Mouse (Mus musculus): ENCODE measurements around the gene Hist1h1e. TPM values are rescaled to one million over a fixed set of nuclear protein-coding genes. Genes with fewer than 3 reads are reported as not detected.
"Not testable (repeated sequence)": the region's sequence is repeated elsewhere in the genome, so short reads cannot be mapped to it uniquely, and the experiment has no call there.

The Hist1h1e gene
- 17.2 and 18.2 TPM in 2 replicates for polyA plus RNA-seq (2015; fragmentation: Nextera tagmentation; extraction: Ambion mirVana)

DNA sequence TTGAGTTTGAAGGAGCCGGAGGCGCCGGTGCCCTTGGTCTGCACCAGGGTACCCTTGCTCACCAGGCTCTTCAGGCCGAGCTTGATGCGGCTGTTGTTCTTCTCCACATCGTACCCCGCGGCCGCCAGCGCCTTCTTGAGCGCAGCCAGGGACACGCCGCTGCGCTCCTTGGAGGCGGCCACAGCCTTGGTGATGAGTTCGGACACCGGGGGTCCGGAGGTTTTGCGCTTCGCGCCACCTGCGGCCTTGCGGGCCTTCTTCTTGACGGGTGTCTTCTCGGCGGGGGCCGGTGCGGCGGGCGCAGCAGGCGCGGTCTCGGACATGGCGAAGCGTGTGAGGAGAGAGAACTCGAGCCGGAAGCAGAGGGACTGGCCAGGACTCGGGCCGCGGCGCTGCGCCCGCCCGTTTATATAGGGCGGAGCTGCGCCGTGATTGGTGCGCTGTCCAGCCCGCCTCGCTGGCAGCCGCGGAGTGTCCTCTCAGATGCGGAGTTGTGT is at the start of gene Hist1h1e:
Gene Hist1h1e (minus strand): TSS at position 384 of the 497 bp plus-strand sequence.
- Histone ChIP-seq H3K4me2 (peak within 1 kb of the TSS; percentile 86), H3K27ac (peak within 1 kb of the TSS; percentile 98), H3K9ac (peak within 1 kb of the TSS; percentile 84), H3K4me3 (peak within 1 kb of the TSS; percentile 59)
- not testable (repeated sequence) for H3K9me3 ChIP-seq, H3K27me3 ChIP-seq, H3K36me3 ChIP-seq, H3K4me1 ChIP-seq
- ATAC-seq (ENCODE audit: insufficient number of reproducible peaks, low FRiP score, low TSS enrichment, low read depth) = peak; percentile 91
- WGBS = 0% methylated on average over 53 of the region's 53 CpGs

DNA sequence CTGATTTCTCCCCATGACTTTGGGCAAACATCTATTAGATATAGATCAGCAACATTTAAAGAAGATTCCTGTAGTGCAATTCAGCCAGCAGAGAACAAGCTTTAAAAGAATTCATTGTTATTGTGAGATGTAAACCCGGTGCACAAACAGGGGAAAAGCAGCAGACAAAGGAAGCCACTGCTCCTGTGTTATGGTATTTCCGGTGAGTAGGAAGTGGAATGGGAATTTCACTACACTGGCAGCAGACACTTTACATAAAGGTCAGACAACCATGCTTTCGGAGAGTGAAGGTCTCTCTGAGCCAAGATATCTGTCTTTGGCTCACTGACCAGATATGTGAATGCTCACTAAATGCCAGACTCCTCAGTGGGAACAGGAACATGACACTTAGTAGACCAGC is 40.2 kb upstream of the Hist1h1e start:
- Histone ChIP-seq H3K27ac (no peak overlapping the region), H3K9me3 (no peaks in the 10 kb centered on the region), H3K4me1 (no peaks in the 10 kb centered on the region), H3K4me3 (no peak overlapping the region), H3K36me3 (no peaks in the 10 kb centered on the region), H3K27me3 (no peaks in the 10 kb centered on the region), H3K4me2 (no peak overlapping the region), H3K9ac (no peak overlapping the region)
- ATAC-seq (ENCODE audit: insufficient number of reproducible peaks, low FRiP score, low TSS enrichment, low read depth) = no peak
- WGBS = 86% methylated on average over 3 of the region's 3 CpGs

GRCm38 (mm10) chr13:23659636-23660366 is 37.4 kb upstream of the Hist1h1e start:
- Histone ChIP-seq H3K4me2 (no peak overlapping the region), H3K9ac (no peak overlapping the region), H3K9me3 (no peaks in the 10 kb centered on the region), H3K27ac (no peak overlapping the region), H3K36me3 (no peaks in the 10 kb centered on the region), H3K27me3 (no peaks in the 10 kb centered on the region), H3K4me1 (no peaks in the 10 kb centered on the region), H3K4me3 (no peak overlapping the region)
- no peak for ATAC-seq (ENCODE audit: insufficient number of reproducible peaks, low FRiP score, low TSS enrichment, low read depth)
- 69% methylated on average over 6 of the region's 6 CpGs for WGBS

DNA sequence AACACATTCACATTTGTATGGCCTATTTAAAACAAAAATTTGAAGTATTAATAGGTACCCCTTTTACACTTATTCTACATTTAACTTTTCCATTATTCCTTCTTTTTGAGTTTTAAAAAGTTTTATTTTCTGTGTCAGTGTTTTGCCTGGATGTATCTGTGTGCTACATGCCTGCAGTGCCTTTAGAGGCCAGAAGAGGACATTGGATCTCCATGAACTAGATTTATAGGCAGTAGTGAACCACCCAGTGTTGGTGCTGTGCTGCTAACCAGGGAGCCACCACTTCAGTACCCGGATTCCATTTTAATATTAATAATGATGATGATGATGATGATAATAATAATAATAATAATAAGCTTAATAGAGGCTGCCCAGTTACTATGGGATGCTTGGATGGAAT is 8.3 kb upstream of the Hist1h1e start:
- ATAC-seq (ENCODE audit: insufficient number of reproducible peaks, low FRiP score, low TSS enrichment, low read depth) = no peak
- 31% methylated on average over 1 of the region's 1 CpGs for WGBS
- no peak overlapping the region for H3K4me2 ChIP-seq

GRCm38 (mm10) chr13:23622861-23623450 is 598 bp upstream of the Hist1h1e start:
- 24% methylated on average over 7 of the region's 7 CpGs for WGBS
- no peak for ATAC-seq (ENCODE audit: insufficient number of reproducible peaks, low FRiP score, low TSS enrichment, low read depth)
- 0 out of 2 replicates have a peak overlapping the region, but pooled peaks have one; percentile 84 for H3K9ac ChIP-seq

More for the DNA sequence above, 8.3 kb upstream of the Hist1h1e start:
- no peaks in the 10 kb centered on the region for H3K4me1 ChIP-seq
- no peaks in the 10 kb centered on the region for H3K27me3 ChIP-seq
- no peak overlapping the region for H3K9ac ChIP-seq
- no peak overlapping the region for H3K27ac ChIP-seq
- H3K36me3 ChIP-seq = no peaks in the 10 kb centered on the region
- no peak overlapping the region for H3K4me3 ChIP-seq
- H3K9me3 ChIP-seq = no peaks in the 10 kb centered on the region

GRCm38 (mm10) chr13:23621532-23622174 is 705 bp downstream of the Hist1h1e start:
- H3K9ac ChIP-seq = peak overlapping the region; percentile 84
- H3K4me2 ChIP-seq = peak overlapping the region; percentile 86
- no peaks in the 10 kb centered on the region for H3K9me3 ChIP-seq
- H3K4me1 ChIP-seq = peaks cover 6% of the 10 kb centered on the region; the same call in 1 of the 2 replicates
- H3K36me3 ChIP-seq = no peaks in the 10 kb centered on the region
- peak; percentile 85 for ATAC-seq (ENCODE audit: insufficient number of reproducible peaks, low FRiP score, low TSS enrichment, low read depth)
- H3K27ac ChIP-seq = peak overlapping the region; percentile 98
- WGBS = 0% methylated on average over 18 of the region's 18 CpGs
- H3K4me3 ChIP-seq = peak overlapping the region; percentile 59
- no peaks in the 10 kb centered on the region for H3K27me3 ChIP-seq

More at GRCm38 (mm10) chr13:23622861-23623450, 598 bp upstream of the Hist1h1e start:
- Histone ChIP-seq H3K4me3 (peak overlapping the region; percentile 59), H3K36me3 (no peaks in the 10 kb centered on the region), H3K9me3 (no peaks in the 10 kb centered on the region), H3K27ac (peak overlapping the region; percentile 98), H3K4me2 (peak overlapping the region; percentile 86), H3K4me1 (peaks cover 6% of the 10 kb centered on the region; the same call in 1 of the 2 replicates), H3K27me3 (no peaks in the 10 kb centered on the region)

DNA sequence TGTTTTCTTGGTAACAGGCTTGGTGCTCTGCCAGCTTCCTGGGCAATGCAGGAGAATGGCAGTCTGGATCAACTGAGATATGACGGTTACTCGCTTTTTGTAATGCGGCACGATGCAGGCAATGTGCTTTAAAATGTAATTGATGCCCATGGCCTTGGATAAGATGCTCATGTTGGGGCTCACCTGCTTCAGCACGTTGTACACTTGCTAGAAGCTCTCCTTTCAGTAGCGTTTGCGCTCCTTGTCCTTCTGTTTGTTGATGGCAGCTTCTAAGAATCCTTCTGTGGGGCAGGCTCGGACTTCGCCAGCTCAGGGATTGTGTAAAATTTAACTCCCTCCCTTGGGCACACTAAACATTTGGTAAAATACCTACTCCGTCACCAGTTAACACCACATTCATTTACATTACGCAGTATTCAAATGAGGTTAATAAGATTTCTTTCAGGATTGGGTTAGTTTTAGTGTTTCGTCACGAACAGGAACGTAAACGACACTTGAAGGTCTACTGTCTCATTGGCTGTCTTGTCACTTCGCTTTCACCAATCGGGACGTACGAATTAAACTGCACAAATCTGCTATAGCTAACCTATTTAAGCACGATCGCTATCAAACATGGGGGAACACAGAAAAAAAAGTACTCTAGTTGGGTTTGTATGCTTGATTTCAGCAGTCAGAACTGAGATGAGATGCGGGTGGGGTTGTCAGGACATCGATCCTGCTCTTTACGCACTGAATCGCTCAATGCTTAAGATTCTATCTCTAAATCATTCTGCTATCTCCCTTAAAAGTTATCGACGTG is 1.4 kb downstream of the Hist1h1e start, which contains the start of gene Hist1h2be:
Gene Hist1h2be (minus strand): TSS at position 392 of the 799 bp plus-strand sequence.
- H3K9ac ChIP-seq = peak within 1 kb of the TSS; percentile 84
- WGBS = under 1% methylated on average over 27 of the region's 27 CpGs
- H3K36me3 ChIP-seq = no peaks in the 10 kb centered on the region
- no peaks in the 10 kb centered on the region for H3K27me3 ChIP-seq
- peaks cover 6% of the 10 kb centered on the region; the same call in 1 of the 2 replicates for H3K4me1 ChIP-seq
- H3K9me3 ChIP-seq = no peaks in the 10 kb centered on the region
- H3K27ac ChIP-seq = peak within 1 kb of the TSS; percentile 98
- H3K4me3 ChIP-seq = peak within 1 kb of the TSS; percentile 59
- peak within 1 kb of the TSS; percentile 86 for H3K4me2 ChIP-seq
- peak; percentile 87 for ATAC-seq (ENCODE audit: insufficient number of reproducible peaks, low FRiP score, low TSS enrichment, low read depth)

DNA sequence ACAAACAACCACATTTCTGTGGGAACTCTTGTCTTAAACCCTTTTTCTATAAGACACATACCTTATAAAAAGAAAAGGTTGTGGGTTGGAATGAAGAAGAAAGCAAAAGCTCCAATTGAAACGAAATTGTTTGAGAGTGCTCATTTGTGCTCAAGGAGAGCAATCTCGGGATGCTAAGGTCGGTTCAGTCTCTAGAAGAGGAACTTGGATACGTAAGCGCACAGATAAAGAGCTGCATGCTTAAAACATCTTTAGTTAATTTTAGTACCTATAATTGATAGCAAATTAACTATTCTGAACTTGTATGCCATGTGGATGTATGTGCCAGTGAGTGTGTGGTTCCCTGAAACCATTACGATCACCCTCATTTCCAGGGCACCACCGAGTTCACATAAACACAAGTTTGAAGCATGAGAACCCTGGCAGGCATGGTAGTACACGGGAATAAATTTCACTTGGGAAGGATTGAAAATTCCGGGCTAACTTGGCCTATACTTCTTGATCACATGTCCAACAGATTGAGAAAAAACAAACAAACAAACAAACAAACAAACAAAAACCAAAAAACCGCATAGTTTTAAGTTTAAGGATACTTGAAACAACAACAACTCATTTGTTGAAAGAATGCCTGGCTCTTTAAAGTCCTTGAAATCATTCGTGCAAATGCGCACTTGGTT is 2.2 kb downstream of the Hist1h1e start:
- H3K4me1 ChIP-seq = peaks cover 6% of the 10 kb centered on the region; the same call in 1 of the 2 replicates

DNA sequence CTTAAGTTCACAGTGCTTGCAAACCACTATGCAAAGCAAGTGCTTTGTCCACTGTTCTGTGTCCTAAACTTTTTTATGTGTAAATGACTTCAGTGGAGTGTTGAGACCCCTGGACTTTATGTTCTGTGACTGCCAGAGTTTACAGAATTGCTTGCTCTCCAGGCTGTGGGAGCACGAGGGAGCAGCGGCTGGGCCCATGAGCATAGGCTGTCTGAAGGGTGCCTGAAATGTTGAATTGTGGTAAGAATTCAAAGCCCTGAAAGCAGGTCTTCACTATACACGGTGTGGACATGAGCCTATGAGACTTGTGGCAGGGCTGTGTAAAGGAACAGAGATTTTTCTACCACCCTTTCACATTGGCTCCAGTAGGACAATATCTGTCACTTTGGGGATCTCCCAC is 10.7 kb downstream of the Hist1h1e start:
- Histone ChIP-seq H3K36me3 (no peaks in the 10 kb centered on the region), H3K4me2 (no peak overlapping the region), H3K4me3 (no peak overlapping the region), H3K27me3 (no peaks in the 10 kb centered on the region), H3K27ac (no peak overlapping the region), H3K9me3 (no peaks in the 10 kb centered on the region), H3K9ac (no peak overlapping the region), H3K4me1 (no peaks in the 10 kb centered on the region)
- WGBS = 91% methylated on average over 3 of the region's 3 CpGs
- ATAC-seq (ENCODE audit: insufficient number of reproducible peaks, low FRiP score, low TSS enrichment, low read depth) = no peak

More for the DNA sequence above, 2.2 kb downstream of the Hist1h1e start:
- Histone ChIP-seq H3K9ac (peak overlapping the region; percentile 44), H3K27me3 (no peaks in the 10 kb centered on the region), H3K27ac (peak overlapping the region; percentile 98), H3K4me3 (peak overlapping the region; percentile 59), H3K36me3 (no peaks in the 10 kb centered on the region), H3K9me3 (no peaks in the 10 kb centered on the region), H3K4me2 (peak overlapping the region; percentile 86)
- no peak for ATAC-seq (ENCODE audit: insufficient number of reproducible peaks, low FRiP score, low TSS enrichment, low read depth)
- 47% methylated on average over 12 of the region's 12 CpGs for WGBS

GRCm38 (mm10) chr13:23610393-23610792 is 12.0 kb downstream of the Hist1h1e start:
- Histone ChIP-seq H3K9ac (no peak overlapping the region), H3K9me3 (no peaks in the 10 kb centered on the region), H3K27ac (no peak overlapping the region), H3K36me3 (no peaks in the 10 kb centered on the region), H3K4me3 (no peak overlapping the region), H3K4me2 (no peak overlapping the region), H3K27me3 (no peaks in the 10 kb centered on the region), H3K4me1 (no peaks in the 10 kb centered on the region)
- WGBS = 79% methylated on average over 2 of the region's 2 CpGs
- ATAC-seq (ENCODE audit: insufficient number of reproducible peaks, low FRiP score, low TSS enrichment, low read depth) = no peak

DNA sequence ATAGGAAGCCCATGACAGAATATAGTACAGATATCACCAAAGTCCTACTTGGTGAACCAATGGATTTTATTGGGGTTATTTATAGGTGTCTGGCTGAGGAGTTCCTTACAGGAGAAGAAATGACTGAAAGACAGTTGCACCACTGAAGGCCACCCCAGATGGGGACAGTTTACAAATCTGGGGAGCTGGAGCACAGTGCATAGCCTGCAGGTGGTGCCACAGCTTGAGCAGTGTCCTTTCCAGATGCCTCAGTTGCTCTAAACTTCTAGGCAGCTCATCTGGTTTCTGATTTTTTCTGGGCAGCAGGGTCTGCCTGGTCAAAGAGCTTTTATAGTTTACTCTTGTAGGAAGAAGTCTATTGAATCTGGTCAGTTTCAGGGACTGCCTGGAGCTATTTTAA is 12.5 kb downstream of the Hist1h1e start:
- no peak overlapping the region for H3K4me2 ChIP-seq
- no peaks in the 10 kb centered on the region for H3K4me1 ChIP-seq
- H3K9me3 ChIP-seq = no peaks in the 10 kb centered on the region
- no peak overlapping the region for H3K9ac ChIP-seq
- H3K27me3 ChIP-seq = no peaks in the 10 kb centered on the region
- no peak for ATAC-seq (ENCODE audit: insufficient number of reproducible peaks, low FRiP score, low TSS enrichment, low read depth)
- H3K36me3 ChIP-seq = no peaks in the 10 kb centered on the region
- no peak overlapping the region for H3K27ac ChIP-seq
- H3K4me3 ChIP-seq = no peak overlapping the region

Measured in limb, embryonic 15.5 days (tissue).